Mouse (Mus musculus) kidney, adult 2 months (tissue): ENCODE measurements around the gene Wnt7b.

Source experiments
- CTCF ChIP-seq: fragments of 200-500 bp; conservative IDR thresholded peaks from 2 replicates; pipeline ENCODE4 v1.5.1; 2011; ENCODE audit warnings: low read depth, mild to moderate bottlenecking, control low read depth, low read length, moderate library complexity, mixed read lengths; ENCODE audit not compliant: insufficient read depth, insufficient read length
- POLR2A ChIP-seq: fragments of 200-500 bp; IDR thresholded peaks from one replicate; pipeline ENCODE4 v1.6.1; 2011; ENCODE audit warnings: low read depth, low read length, control low read depth

DNA sequence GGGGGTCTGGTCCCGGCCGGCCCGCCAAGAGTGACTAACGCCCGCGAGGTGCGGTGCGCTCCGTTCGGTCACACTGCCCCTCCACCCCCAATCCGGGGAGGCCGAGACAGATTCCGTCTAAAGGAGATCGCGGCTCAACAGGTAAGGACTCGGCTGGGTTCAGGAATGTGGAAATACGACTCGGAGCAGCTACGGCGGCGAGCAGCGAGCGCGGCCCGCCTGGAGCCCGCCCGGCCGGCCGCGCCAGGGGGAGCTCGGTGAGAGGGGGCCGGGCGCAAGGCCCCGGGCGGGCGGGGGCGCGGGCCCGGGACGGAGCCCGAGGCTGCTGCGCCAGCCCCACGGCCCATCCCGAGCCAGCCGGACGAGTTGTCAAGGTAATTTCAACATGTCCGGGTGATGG is 1.8 kb downstream of the Wnt7b start:
- no peak for TF ChIP-seq POLR2A
- TF ChIP-seq CTCF = no peak
